Mouse (Mus musculus): ENCODE data around the gene Fchsd2.

Fchsd2 gene

GRCm38 (mm10) chr7:101095560-101095959 is 2.9 kb downstream of the Fchsd2 start:
- Histone ChIP-seq H3K27me3 (ENCODE audit: control insufficient read depth, insufficient read depth, low read length, poor library complexity, severe bottlenecking) (no peaks in the 10 kb centered on the region), H3K36me3 (ENCODE audit: control insufficient read depth, insufficient read depth, low read length, poor library complexity, severe bottlenecking) (no peaks in the 10 kb centered on the region)
- DNase-seq (ENCODE audit: low read depth, low spot score): peak; percentile 59

DNA sequence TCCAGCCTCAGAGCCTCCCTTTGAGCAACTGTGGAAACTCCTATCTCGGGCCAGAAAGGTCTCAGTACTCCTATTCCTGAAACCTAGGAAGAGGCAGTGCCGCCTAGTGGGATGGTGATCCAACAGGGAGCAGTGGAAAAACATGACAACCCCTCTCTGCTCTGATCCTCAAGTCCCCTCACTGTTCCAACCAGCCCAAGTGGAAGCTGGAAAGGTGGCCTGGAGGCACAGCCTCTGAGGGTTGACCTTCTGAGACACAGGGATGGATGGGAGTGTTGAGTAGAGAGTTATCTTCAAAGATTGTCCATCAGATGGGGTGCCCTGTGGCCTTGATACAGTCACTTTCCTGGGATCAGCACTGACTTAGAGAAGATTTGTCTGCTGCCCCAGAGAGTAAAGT is 3.9 kb downstream of the Fchsd2 start:
- H3K27me3 ChIP-seq (ENCODE audit: control insufficient read depth, insufficient read depth, low read length, poor library complexity, severe bottlenecking): no peaks in the 10 kb centered on the region
- no peaks in the 10 kb centered on the region for H3K36me3 ChIP-seq (ENCODE audit: control insufficient read depth, insufficient read depth, low read length, poor library complexity, severe bottlenecking)
- DNase-seq (ENCODE audit: low read depth, low spot score): no peak

DNA sequence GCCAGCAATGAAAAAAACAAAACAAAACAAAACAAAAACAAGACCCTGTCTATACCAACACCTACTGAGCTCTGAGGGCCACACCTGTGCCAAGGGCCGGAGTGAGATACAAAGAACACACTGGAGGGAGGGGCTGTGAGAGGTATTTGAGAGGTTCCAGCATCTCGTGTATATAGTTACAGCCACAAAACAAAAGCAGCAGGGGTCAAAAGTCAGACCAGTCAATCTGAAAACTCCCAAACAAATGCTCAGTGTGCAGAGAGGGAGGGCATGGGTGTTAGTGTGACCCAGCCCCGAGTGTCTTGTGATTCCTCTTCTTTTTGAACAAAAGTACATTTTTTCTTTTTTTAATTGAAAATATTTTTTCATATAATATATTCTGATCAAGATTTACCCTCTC is 4.4 kb downstream of the Fchsd2 start:
- no peaks in the 10 kb centered on the region for H3K36me3 ChIP-seq (ENCODE audit: control insufficient read depth, insufficient read depth, low read length, poor library complexity, severe bottlenecking)
- no peak for DNase-seq (ENCODE audit: low read depth, low spot score)
- no peaks in the 10 kb centered on the region for H3K27me3 ChIP-seq (ENCODE audit: control insufficient read depth, insufficient read depth, low read length, poor library complexity, severe bottlenecking)

DNA sequence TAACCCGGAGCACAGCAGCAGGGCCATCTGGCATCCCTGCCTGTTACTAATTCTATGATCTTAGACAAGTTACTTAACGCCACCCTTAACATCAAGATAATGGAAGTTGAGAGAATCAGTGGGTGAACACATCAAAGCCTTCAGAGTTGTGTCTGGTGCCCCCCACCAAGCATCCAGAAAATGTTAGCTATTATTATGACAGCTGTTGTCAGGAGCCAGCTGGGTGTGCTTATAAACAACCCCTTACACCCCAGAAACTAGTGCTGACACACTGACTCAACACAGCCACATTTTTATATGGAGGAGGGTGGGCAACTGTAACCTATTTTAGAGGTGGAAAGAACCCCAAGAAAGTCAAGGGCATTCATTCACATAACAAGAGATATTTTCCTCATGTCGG is 7.3 kb downstream of the Fchsd2 start:
- no peaks in the 10 kb centered on the region for H3K27me3 ChIP-seq (ENCODE audit: control insufficient read depth, insufficient read depth, low read length, poor library complexity, severe bottlenecking)
- H3K36me3 ChIP-seq (ENCODE audit: control insufficient read depth, insufficient read depth, low read length, poor library complexity, severe bottlenecking): no peaks in the 10 kb centered on the region
- DNase-seq (ENCODE audit: low read depth, low spot score): no peak

DNA sequence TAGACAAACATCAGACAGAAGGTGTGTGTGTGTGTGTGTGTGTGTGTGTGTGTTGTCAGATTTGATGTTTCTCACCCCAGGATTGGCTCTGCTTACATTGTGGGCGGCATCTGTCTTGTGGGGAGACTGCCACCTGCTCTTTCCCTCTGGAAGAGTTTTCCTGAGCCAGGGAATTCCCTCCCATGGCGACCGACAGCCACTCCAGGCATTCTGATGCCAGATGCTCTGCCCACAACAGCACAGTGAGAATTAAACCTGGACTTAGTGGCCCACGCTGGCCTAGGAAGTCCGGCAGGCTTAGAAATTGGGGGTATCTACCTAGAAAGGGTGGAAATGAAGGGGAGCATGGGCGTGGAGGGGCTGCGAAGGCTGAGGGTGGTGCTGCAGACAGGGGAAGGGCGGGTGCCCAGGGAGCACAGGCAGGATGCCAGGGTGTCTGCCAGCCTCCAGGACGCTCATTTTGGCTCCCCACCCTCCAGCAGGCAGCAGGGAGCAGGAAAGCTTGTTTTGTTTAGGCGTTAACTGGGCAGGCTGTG is 8.6 kb downstream of the Fchsd2 start:
- no peak for DNase-seq (ENCODE audit: low read depth, low spot score)
- Histone ChIP-seq H3K27me3 (ENCODE audit: control insufficient read depth, insufficient read depth, low read length, poor library complexity, severe bottlenecking) (no peaks in the 10 kb centered on the region), H3K36me3 (ENCODE audit: control insufficient read depth, insufficient read depth, low read length, poor library complexity, severe bottlenecking) (no peaks in the 10 kb centered on the region)

DNA sequence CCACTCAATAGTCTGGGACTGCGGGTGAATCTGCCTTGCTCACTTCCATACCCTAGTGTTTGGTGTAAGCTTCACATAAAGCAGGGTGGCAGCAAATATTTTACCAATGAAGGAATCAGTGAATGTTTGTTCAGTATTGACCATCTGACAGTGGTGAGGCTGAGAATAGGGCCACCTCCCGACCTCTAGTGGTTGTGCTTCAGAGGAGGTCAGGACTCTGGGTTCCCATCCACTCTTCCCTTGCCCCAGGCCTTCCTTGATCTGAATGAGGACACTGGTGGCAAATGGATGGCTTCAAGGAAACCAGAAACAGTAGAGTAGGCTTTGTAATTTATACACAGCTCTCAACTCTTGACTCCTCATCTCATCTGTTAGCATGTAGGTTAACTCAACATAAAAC is 14.0 kb downstream of the Fchsd2 start:
- Histone ChIP-seq H3K27me3 (ENCODE audit: control insufficient read depth, insufficient read depth, low read length, poor library complexity, severe bottlenecking) (no peaks in the 10 kb centered on the region), H3K36me3 (ENCODE audit: control insufficient read depth, insufficient read depth, low read length, poor library complexity, severe bottlenecking) (no peaks in the 10 kb centered on the region)
- peak; percentile 20 for DNase-seq (ENCODE audit: low read depth, low spot score)

DNA sequence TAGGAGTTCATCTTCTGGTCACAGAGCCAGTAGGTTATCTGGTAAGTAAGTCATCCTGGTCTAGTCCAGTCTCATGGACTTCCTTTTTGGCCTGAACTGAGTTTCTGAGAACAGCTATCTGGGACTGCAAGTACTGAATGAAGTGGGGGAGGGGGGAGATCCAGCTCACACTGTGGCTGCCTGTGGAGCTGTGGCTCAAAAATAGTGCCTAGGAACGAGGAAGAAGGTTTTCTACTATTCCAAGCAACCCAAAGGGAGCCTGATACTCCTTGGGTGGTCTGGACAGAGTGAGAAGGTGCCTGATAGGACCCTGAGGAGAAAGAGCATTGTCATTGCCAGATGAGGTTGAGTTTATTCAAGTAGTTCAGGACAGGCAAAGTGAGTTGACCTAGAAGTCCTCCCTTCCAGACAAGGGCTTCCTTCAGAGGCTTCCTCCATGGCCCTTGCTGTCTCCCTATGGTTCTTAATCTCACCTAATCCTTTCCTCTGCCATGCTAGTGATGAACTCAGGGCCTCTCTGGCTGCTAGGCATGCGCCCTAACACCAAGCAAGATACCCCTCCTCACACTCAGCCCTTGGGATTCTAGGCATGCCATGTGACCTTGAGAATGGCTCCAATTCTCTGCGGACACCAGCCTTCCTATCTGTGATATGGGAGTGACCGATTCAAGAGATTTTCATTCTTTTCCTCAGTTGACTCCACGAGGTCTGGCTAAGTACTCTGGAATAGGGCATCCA is 14.6 kb downstream of the Fchsd2 start:
- peak; percentile 15 for DNase-seq (ENCODE audit: low read depth, low spot score)
- Histone ChIP-seq H3K36me3 (ENCODE audit: control insufficient read depth, insufficient read depth, low read length, poor library complexity, severe bottlenecking) (no peaks in the 10 kb centered on the region), H3K27me3 (ENCODE audit: control insufficient read depth, insufficient read depth, low read length, poor library complexity, severe bottlenecking) (no peaks in the 10 kb centered on the region)

DNA sequence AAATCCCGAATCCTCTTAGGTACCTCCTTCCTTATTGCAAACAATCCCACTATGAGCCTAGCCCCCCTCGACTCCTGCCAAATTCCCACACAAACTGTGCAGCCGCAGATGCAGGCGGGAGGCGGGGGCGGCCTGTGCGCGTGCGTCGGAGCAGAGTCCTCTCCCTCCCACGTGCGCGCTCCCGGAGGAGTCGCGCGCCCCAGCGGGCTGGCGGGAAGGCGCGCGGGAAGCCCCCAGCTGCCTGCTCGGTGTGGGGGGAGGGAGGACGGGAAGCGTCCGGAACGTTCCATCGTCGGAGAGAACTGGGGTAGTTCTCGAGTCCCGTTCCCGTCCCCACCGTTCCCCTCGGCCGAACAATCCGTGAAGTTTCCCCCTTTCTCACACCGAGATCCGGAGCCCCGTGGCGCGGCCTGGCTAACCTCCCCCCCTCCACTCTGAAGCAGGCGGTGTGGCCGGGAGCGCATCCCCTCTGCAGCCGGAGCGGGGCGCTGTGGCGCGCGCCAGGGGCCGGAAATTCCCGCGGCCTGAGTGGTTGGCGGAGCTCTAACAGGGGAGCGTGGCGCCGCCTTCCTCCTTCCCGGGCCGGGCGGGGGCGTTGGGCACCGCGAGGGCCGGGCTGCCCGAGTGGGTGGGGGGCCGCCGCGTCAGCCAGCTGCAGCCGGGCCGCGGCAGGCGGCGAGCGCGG is 15.4 kb downstream of the Fchsd2 start:
- no peaks in the 10 kb centered on the region for H3K27me3 ChIP-seq (ENCODE audit: control insufficient read depth, insufficient read depth, low read length, poor library complexity, severe bottlenecking)
- H3K36me3 ChIP-seq (ENCODE audit: control insufficient read depth, insufficient read depth, low read length, poor library complexity, severe bottlenecking): peaks cover 4% of the 10 kb centered on the region; the same call in 1 of the 2 replicates
- DNase-seq (ENCODE audit: low read depth, low spot score): peak; percentile 94

GRCm38 (mm10) chr7:101108653-101109005 is 16.0 kb downstream of the Fchsd2 start:
- H3K36me3 ChIP-seq (ENCODE audit: control insufficient read depth, insufficient read depth, low read length, poor library complexity, severe bottlenecking): peaks cover 6% of the 10 kb centered on the region; the same call in 1 of the 2 replicates
- H3K27me3 ChIP-seq (ENCODE audit: control insufficient read depth, insufficient read depth, low read length, poor library complexity, severe bottlenecking): no peaks in the 10 kb centered on the region
- DNase-seq (ENCODE audit: low read depth, low spot score): no peak

DNA sequence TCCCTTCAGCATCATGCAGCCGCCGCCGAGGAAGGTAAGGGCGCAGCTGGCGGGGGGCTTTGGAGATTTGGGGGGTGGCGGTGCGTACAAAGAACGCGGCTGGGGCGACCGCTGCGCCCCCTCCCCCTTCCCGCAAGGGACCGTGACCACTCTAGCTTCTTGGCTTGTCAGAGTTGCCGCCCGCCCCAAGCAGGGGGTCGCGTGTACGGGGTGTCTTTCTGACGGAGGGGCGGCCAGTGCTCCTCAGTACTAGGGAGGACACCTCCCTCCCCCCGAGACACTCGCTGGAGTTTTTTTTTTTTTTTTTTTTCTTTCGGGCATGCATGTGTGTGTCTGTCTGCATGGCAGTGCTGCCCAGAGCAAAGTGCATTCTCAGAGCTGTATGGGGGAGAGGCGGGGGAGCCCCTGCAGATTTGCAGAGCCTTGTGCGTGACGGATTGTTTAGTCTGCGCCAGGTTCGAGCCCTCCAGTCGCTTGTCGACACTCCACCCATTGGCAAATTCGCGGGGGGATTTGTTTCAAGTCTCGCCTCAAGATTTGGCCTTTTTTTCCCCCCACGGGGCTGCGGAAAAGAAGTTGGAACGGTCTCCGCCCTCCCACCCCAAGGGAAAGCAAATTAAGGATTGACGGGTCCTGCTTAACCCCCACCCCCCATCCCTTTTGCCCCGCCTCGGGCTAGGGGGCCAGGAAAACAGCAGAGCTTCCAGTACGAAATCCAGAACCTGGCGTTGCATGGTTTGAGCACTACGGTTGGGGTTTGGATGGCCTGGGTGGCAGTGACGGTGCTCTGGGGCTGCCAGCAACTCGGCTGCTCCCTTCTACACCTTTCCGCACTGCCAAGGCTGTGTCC is 16.6 kb downstream of the Fchsd2 start:
- Histone ChIP-seq H3K27me3 (ENCODE audit: control insufficient read depth, insufficient read depth, low read length, poor library complexity, severe bottlenecking) (no peaks in the 10 kb centered on the region), H3K36me3 (ENCODE audit: control insufficient read depth, insufficient read depth, low read length, poor library complexity, severe bottlenecking) (peaks cover 6% of the 10 kb centered on the region; the same call in 1 of the 2 replicates)
- DNase-seq (ENCODE audit: low read depth, low spot score): peak; percentile 57

DNA sequence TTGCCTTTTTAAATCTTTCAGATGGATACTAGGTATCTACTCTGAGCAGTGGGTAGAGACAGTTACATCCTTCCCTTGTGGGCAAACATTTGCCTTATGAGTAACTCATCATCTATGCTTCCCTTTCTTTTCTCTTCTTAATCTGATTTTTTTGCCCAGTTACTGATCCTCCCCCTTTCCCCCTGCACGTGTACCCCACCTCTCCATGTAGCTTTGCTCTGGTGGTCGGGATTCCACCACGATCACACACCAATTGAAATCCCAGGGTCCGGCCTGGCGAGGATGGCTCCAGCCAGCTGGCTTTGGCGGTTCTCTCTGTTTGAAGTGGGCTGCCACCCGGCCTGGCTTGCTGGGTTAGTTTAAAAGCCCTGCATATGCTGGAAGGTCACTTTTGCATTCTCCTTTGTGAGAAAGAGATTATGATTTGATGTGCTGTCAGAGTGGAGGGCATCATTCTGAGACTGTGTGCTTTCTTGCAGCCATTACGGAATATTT is 17.2 kb downstream of the Fchsd2 start:
- no peaks in the 10 kb centered on the region for H3K27me3 ChIP-seq (ENCODE audit: control insufficient read depth, insufficient read depth, low read length, poor library complexity, severe bottlenecking)
- peak; percentile 13 for DNase-seq (ENCODE audit: low read depth, low spot score)
- peaks cover 9% of the 10 kb centered on the region; the same call in 1 of the 2 replicates for H3K36me3 ChIP-seq (ENCODE audit: control insufficient read depth, insufficient read depth, low read length, poor library complexity, severe bottlenecking)

DNA sequence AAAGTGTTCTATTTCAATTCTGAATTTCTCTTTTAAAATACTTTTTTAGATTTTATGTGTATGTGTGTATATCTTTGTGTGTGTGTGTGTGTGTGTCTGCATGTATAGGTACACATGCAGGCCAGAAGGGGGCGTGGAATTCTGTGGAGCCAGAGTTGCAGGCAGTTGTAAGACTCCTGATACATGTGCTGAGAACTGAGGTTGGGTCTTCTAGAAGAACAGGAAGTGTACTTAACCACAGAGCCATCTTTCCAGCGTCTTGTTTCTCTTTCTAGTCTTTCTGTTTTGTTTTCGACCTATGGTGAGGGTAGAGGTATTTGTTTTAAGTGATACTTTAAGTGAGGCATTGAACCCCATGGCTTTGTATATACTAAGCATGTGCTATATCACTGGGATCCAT is 20.7 kb downstream of the Fchsd2 start:
- H3K27me3 ChIP-seq (ENCODE audit: control insufficient read depth, insufficient read depth, low read length, poor library complexity, severe bottlenecking): no peaks in the 10 kb centered on the region
- peak; percentile 62 for DNase-seq (ENCODE audit: low read depth, low spot score)
- peaks cover 24% of the 10 kb centered on the region for H3K36me3 ChIP-seq (ENCODE audit: control insufficient read depth, insufficient read depth, low read length, poor library complexity, severe bottlenecking)

DNA sequence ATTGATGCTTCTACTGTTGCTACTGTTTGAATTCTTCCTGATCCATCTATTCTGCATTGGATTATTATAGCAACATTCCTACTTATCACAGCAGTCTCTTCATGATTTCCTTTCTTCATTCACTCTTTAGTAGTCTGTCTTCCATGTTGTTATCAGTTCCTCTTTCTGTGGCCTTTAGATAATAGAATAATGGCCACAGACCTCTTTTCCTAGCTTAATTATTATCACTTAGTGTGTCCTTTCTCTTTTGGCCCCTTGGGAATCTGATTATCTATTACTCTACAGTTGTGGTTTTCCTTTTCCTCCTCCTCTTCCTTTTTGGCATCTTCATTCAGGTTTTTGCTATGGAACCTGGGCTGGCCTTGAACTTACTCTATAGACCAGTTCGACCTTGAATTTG is 21.7 kb downstream of the Fchsd2 start:
- Histone ChIP-seq H3K36me3 (ENCODE audit: control insufficient read depth, insufficient read depth, low read length, poor library complexity, severe bottlenecking) (peaks cover 24% of the 10 kb centered on the region), H3K27me3 (ENCODE audit: control insufficient read depth, insufficient read depth, low read length, poor library complexity, severe bottlenecking) (no peaks in the 10 kb centered on the region)
- no peak for DNase-seq (ENCODE audit: low read depth, low spot score)

DNA sequence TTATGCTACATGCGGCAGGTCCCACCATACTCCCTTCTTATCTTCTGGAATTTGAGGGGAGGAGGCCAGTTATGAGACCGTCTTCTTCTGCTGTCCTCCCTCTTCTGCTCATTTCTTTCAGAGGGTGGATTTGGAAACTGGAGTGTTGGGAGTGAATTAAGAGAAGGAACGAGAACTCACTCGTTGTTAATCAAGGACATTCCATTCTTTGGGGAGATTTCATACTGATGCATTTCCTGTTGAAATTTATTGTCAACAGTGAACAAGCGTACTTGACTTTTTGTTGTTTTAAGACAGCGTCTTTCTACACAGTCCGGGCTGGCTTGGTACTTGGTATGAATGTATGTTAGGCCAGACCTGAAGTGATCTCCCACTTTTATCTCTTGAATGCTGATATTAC is 26.7 kb downstream of the Fchsd2 start:
- Histone ChIP-seq H3K27me3 (ENCODE audit: control insufficient read depth, insufficient read depth, low read length, poor library complexity, severe bottlenecking) (no peaks in the 10 kb centered on the region), H3K36me3 (ENCODE audit: control insufficient read depth, insufficient read depth, low read length, poor library complexity, severe bottlenecking) (peaks cover 22% of the 10 kb centered on the region)
- no peak for DNase-seq (ENCODE audit: low read depth, low spot score)
